Mouse (Mus musculus) ovary, adult 18-20 months (tissue): ENCODE data around the gene Las1l.
"Not testable (repeated sequence)": the region's sequence is repeated elsewhere in the genome, so short reads cannot be mapped to it uniquely, and the experiment has no call there.

Source experiments
- DNase-seq: peaks from one replicate; pipeline ENCODE4 v3.0.0; 2022; ENCODE audit warnings: low spot score, mixed read lengths

Las1l gene

GRCm38 (mm10) chrX:95956497-95957293 lies at the start of gene Las1l:
Las1l (minus strand) TSS chrX:95956962.
- peak; percentile 88 for DNase-seq

- no peak for DNase-seq
Measured at GRCm38 (mm10) chrX:96006395-96006794, 49.6 kb upstream of the Las1l start.

- DNase-seq, result no peak
Measured at GRCm38 (mm10) chrX:95999601-96000000, 42.8 kb upstream of the Las1l start.

- DNase-seq, result no peak
Measured at GRCm38 (mm10) chrX:95993206-95993605, 36.4 kb upstream of the Las1l start.

GRCm38 (mm10) chrX:95969936-95970335 lies 13.2 kb upstream of the Las1l start:
- no peak for DNase-seq

- DNase-seq, result no peak
Measured at GRCm38 (mm10) chrX:95969116-95969515, 12.4 kb upstream of the Las1l start.

- DNase-seq, result peak; percentile 85
Measured at GRCm38 (mm10) chrX:95968594-95968965, 11.8 kb upstream of the Las1l start.

GRCm38 (mm10) chrX:95967847-95968593 lies 11.3 kb upstream of the Las1l start:
- peak; percentile 54 for DNase-seq

- no peak for DNase-seq
Measured at GRCm38 (mm10) chrX:95965036-95965435, 8.3 kb upstream of the Las1l start.

- DNase-seq, result no peak
Measured at GRCm38 (mm10) chrX:95963366-95963765, 6.6 kb upstream of the Las1l start.

GRCm38 (mm10) chrX:95957461-95957860 lies 699 bp upstream of the Las1l start:
- not testable (repeated sequence) for DNase-seq

- DNase-seq, result no peak
Measured at GRCm38 (mm10) chrX:95950776-95951175, 6.0 kb downstream of the Las1l start.

- no peak for DNase-seq
Measured at GRCm38 (mm10) chrX:95948135-95948534, 8.6 kb downstream of the Las1l start.

GRCm38 (mm10) chrX:95945496-95945895 lies 11.3 kb downstream of the Las1l start:
- no peak for DNase-seq

GRCm38 (mm10) chrX:95935481-95935880 lies 21.3 kb downstream of the Las1l start:
- no peak for DNase-seq

GRCm38 (mm10) chrX:95902716-95903115 lies 54.0 kb downstream of the Las1l start:
- no peak for DNase-seq
